Mouse (Mus musculus): ENCODE results near the gene Ccnc.

- TF ChIP-seq CTCF (IDR thresholded peaks at IDR 0.05; ENCODE audit: borderline replicate concordance, insufficient read depth, low read depth, low read length) (no peak), POLR2A (IDR thresholded peaks at IDR 0.05; ENCODE audit: borderline replicate concordance, insufficient read depth, low read length) (no peak)
These were observed 58.8 kb downstream of the Ccnc start for GRCm38 (mm10) chr4:21786268-21786667.
